Mouse (Mus musculus) megakaryocyte, embryonic 14.5 days (primary cell): ENCODE data around the gene Dab2ip. TPM values are rescaled to one million over a fixed set of nuclear protein-coding genes. Genes with fewer than 3 reads are reported as not detected.
A peak's percentile ranks its signal among the peaks of the same experiment; 100 is the strongest.

ENCODE experiments used
- H3K27me3 ChIP-seq: replicated peaks from 2 replicates; pipeline ENCODE3; 2012; ENCODE audit warnings: inconsistent platforms
- H3K36me3 ChIP-seq: replicated peaks from 2 replicates; pipeline ENCODE3; 2012; ENCODE audit warnings: low read length, inconsistent platforms, mixed read lengths
- H3K4me1 ChIP-seq: 2 replicates; pipeline ENCODE4 v1.6.1; 2012; ENCODE audit warnings: inconsistent platforms
- H3K4me3 ChIP-seq: replicated peaks from 2 replicates; pipeline ENCODE3; 2012; ENCODE audit warnings: moderate library complexity, mild to moderate bottlenecking, inconsistent platforms
- H3K9me3 ChIP-seq: 2 replicates; pipeline ENCODE4 v1.6.1; 2012; ENCODE audit warnings: inconsistent platforms
- FLI1 ChIP-seq: IDR thresholded peaks from 2 replicates; pipeline ENCODE4 v1.6.1; 2012; ENCODE audit warnings: low read length, inconsistent platforms, mixed read lengths
- GATA1 ChIP-seq: IDR thresholded peaks from 3 replicates; pipeline ENCODE4 v1.6.1; 2012; ENCODE audit warnings: mixed read lengths, low read length, inconsistent platforms, borderline replicate concordance
- polyA plus RNA-seq: library from polyadenylated mRNA; stranded (reverse); fragments of >175 nt; gene quantifications from 2 replicates; pipeline ENCODE4 v1.2.3, GENCODE M21; 2012; ENCODE audit warnings: low replicate concordance; ENCODE audit not compliant: insufficient read depth

Dab2ip gene
- 1.3 and 5.0 TPM in 2 replicates for polyA plus RNA-seq

DNA sequence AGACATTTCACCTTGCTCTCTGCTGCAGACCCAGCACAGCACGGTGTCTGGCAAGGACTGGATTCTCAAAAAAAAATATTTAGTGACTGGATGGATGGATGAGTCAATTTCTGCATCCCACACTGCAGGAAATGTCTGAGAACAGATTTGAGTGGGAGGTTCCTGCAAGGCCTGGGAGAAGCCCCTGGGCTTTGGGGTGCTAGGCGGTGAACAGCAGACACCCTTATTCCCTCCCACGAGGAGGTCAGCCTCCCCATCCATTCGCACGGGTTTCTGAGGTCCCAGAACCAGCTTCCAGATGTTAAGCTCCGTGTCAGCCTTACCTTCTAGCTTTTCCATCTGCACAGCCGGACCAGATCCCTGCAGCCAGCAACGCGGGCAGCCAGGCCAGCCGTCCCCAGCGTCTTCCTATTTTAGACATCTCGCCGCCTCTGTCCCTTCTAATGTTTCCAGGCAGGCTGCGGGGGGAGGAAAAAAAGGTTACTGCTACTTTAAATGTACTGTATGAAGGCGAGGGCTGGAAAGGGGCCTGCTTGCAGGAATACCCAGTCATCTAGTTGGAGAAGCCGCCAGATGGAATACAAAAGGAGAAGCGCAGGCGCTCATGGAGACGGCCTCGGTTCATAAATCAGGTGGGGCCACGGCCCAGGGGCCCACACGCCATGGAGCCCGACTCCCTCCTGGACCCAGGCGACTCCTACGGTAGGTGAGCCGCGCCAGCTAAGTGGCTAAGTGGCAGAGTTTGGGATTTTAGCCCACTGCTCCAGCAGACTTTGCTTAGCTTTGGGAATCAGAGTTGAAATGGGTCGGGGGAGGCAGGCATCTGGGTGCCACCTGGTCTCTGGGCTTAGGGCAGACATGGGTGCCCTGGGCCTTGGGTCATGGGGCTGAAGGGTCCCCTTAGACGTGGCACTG, at the start of gene Dab2ip:
Gene Dab2ip, plus strand, starts transcription at position 356 of the 915 bp plus-strand sequence.
- H3K27me3 ChIP-seq, result peaks cover 97% of the 10 kb centered on the region
- no peak within 1 kb of the TSS for H3K4me3 ChIP-seq
- H3K9me3 ChIP-seq, result no peaks in the 10 kb centered on the region
- H3K4me1 ChIP-seq, result peaks cover 23% of the 10 kb centered on the region
- H3K36me3 ChIP-seq, result no peaks in the 10 kb centered on the region
- TF ChIP-seq FLI1 (no peak), GATA1 (no peak)

GRCm38 (mm10) chr2:35508597-35509342, 49.3 kb upstream of the Dab2ip start:
- TF ChIP-seq FLI1 (no peak), GATA1 (no peak)
- Histone ChIP-seq H3K27me3 (peaks cover 4% of the 10 kb centered on the region), H3K4me3 (no peak overlapping the region), H3K4me1 (peaks cover 94% of the 10 kb centered on the region), H3K9me3 (peaks cover 4% of the 10 kb centered on the region), H3K36me3 (peaks cover 9% of the 10 kb centered on the region)

DNA sequence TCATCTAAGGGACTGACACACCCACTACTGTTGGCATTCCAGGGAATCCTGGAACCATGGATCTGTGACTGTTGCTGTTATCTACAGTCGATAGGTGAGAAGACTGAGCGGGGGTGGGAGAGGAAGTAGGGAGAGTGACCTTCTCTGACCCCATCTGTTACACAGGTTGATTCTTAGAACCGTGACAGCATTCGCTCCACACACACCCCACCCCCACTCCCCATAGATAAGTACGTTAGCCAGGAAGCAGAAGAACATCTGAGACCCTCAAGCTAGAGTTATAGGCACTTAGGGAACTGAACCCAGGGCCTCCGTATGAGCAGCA, 48.8 kb upstream of the Dab2ip start:
- peaks cover 94% of the 10 kb centered on the region for H3K4me1 ChIP-seq

GRCm38 (mm10) chr2:35509888-35510287, 48.2 kb upstream of the Dab2ip start:
- Histone ChIP-seq H3K9me3 (peaks cover 4% of the 10 kb centered on the region), H3K4me3 (no peak overlapping the region), H3K36me3 (peaks cover 7% of the 10 kb centered on the region), H3K27me3 (peaks cover 9% of the 10 kb centered on the region), H3K4me1 (peaks cover 94% of the 10 kb centered on the region)
- no peak for TF ChIP-seq FLI1
- TF ChIP-seq GATA1, result no peak

More for the DNA sequence above, 48.8 kb upstream of the Dab2ip start:
- peaks cover 4% of the 10 kb centered on the region for H3K9me3 ChIP-seq
- TF ChIP-seq FLI1 (no peak), GATA1 (no peak)
- peaks cover 9% of the 10 kb centered on the region for H3K36me3 ChIP-seq
- H3K27me3 ChIP-seq, result peaks cover 9% of the 10 kb centered on the region
- H3K4me3 ChIP-seq, result no peak overlapping the region

GRCm38 (mm10) chr2:35510920-35511319, 47.1 kb upstream of the Dab2ip start:
- Histone ChIP-seq H3K27me3 (peaks cover 9% of the 10 kb centered on the region), H3K4me3 (no peak overlapping the region), H3K9me3 (no peaks in the 10 kb centered on the region), H3K4me1 (peaks cover 85% of the 10 kb centered on the region), H3K36me3 (no peaks in the 10 kb centered on the region)
- no peak for TF ChIP-seq GATA1
- TF ChIP-seq FLI1, result no peak

GRCm38 (mm10) chr2:35512226-35512625, 45.8 kb upstream of the Dab2ip start:
- TF ChIP-seq FLI1, result no peak
- TF ChIP-seq GATA1, result no peak
- Histone ChIP-seq H3K9me3 (no peaks in the 10 kb centered on the region), H3K36me3 (no peaks in the 10 kb centered on the region), H3K4me3 (no peak overlapping the region), H3K27me3 (peaks cover 9% of the 10 kb centered on the region), H3K4me1 (peaks cover 84% of the 10 kb centered on the region)

GRCm38 (mm10) chr2:35514051-35514892, 43.8 kb upstream of the Dab2ip start:
- no peaks in the 10 kb centered on the region for H3K36me3 ChIP-seq
- H3K4me3 ChIP-seq, result no peak overlapping the region
- H3K4me1 ChIP-seq, result peaks cover 82% of the 10 kb centered on the region
- peaks cover 3% of the 10 kb centered on the region for H3K9me3 ChIP-seq
- TF ChIP-seq GATA1, result no peak
- TF ChIP-seq FLI1, result no peak
- H3K27me3 ChIP-seq, result peaks cover 9% of the 10 kb centered on the region

- H3K4me3 ChIP-seq, result peak overlapping the region; percentile 82
- H3K36me3 ChIP-seq, result peaks cover 3% of the 10 kb centered on the region
- peaks cover 12% of the 10 kb centered on the region; the same call in 1 of the 2 replicates for H3K9me3 ChIP-seq
- peaks cover 45% of the 10 kb centered on the region for H3K4me1 ChIP-seq
- peaks cover 4% of the 10 kb centered on the region for H3K27me3 ChIP-seq
- TF ChIP-seq GATA1, result peak; percentile 51; the same call in 1 of the 3 replicates
- no peak for TF ChIP-seq FLI1
These were observed 31.3 kb upstream of the Dab2ip start for GRCm38 (mm10) chr2:35526612-35527242.

- TF ChIP-seq GATA1 (no peak), FLI1 (no peak)
- peaks cover 50% of the 10 kb centered on the region for H3K4me1 ChIP-seq
- H3K9me3 ChIP-seq, result peaks cover 18% of the 10 kb centered on the region
- no peak overlapping the region for H3K4me3 ChIP-seq
- peaks cover 6% of the 10 kb centered on the region for H3K36me3 ChIP-seq
- H3K27me3 ChIP-seq, result peaks cover 7% of the 10 kb centered on the region
These were observed 29.0 kb upstream of the Dab2ip start for GRCm38 (mm10) chr2:35529086-35529485.
